Mouse (Mus musculus) ovary, postnatal 36 days (tissue): ENCODE measurements around the gene Ubap1.

Experiments used
- DNase-seq: peaks from one replicate; pipeline ENCODE4 v3.0.0; 2022; ENCODE audit warnings: low spot score, mixed read lengths

Gene Ubap1

GRCm38 (mm10) chr4:41438931-41439330 lies 90.1 kb downstream of the Ubap1 start:
- no peak for DNase-seq
